Mouse (Mus musculus) liver, adult 2 months (tissue): Measurements from ENCODE around the gene Fam178b.

Experiments
- CTCF ChIP-seq: fragments of 200-500 bp; IDR thresholded peaks from 2 replicates; pipeline ENCODE4 v1.5.1; 2011; ENCODE audit warnings: low read depth, low read length, control low read depth
- POLR2A ChIP-seq: fragments of 200-500 bp; IDR thresholded peaks from 2 replicates; pipeline ENCODE4 v1.6.1; 2011; ENCODE audit warnings: low read length, control low read depth; ENCODE audit not compliant: insufficient read depth; ENCODE audit errors: extremely low read depth

DNA sequence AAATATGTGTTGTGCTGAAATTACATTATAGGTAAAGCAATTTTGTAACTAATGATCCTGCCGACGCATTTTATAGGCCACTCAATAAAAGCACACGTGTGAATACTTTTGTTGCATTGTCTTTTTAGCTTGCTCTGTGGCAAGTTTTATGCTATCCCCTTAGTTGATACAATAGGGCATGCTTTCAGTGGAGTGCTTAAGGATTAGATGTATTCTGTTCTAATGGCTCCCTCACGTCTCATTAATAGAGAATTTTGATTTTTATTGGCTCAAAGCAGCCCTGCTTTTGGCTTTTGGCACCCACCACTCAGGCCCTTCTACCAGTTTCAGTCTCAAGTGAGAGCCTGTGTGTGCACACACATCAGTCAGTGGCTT lies 41.1 kb upstream of the Fam178b start:
- TF ChIP-seq CTCF (no peak), POLR2A (no peak)
